Mouse (Mus musculus) testis, adult 2 months (tissue): ENCODE data around the gene Slc4a11.

ENCODE experiments used
- CTCF ChIP-seq: fragments of 200-500 bp; IDR thresholded peaks from 2 replicates; pipeline ENCODE4 v1.5.1; 2012; ENCODE audit warnings: low read depth, mild to moderate bottlenecking, inconsistent platforms, low read length, moderate library complexity; ENCODE audit not compliant: control insufficient read depth, insufficient read depth, insufficient replicate concordance
- POLR2A ChIP-seq: fragments of 200-500 bp; IDR thresholded peaks from 2 replicates; pipeline ENCODE4 v1.6.1; 2012; ENCODE audit warnings: low read depth, mild to moderate bottlenecking, inconsistent platforms, low read length, moderate library complexity; ENCODE audit not compliant: control insufficient read depth

GRCm38 (mm10) chr2:130728906-130729585 is 31.7 kb upstream of the Slc4a11 start:
- TF ChIP-seq POLR2A: no peak
- no peak for TF ChIP-seq CTCF
